Mouse (Mus musculus): ENCODE results near the gene Ston1. TPM values are rescaled to one million over a fixed set of nuclear protein-coding genes. Genes with fewer than 3 reads are reported as not detected.

Gene Ston1
- polyA plus RNA-seq, 1 experiment: 16.6 TPM

- Histone ChIP-seq H3K36me3 (ENCODE audit: control insufficient read depth, insufficient read depth) (peaks cover 23% of the 10 kb centered on the region), H3K79me2 (ENCODE audit: control insufficient read depth, insufficient read depth) (no peaks in the 10 kb centered on the region), H3K4me3 (no peak overlapping the region), H3ac (ENCODE audit: control insufficient read depth, insufficient read length) (no peak overlapping the region), H3K4me2 (ENCODE audit: low read depth) (no peak overlapping the region), H3K27me3 (ENCODE audit: control insufficient read depth, insufficient read depth, insufficient read length) (no peaks in the 10 kb centered on the region)
- TF ChIP-seq MYOD1 (IDR thresholded peaks at IDR 0.05; ENCODE audit: control insufficient read depth in 1 of 3, insufficient read length in 2 of 3, low read depth in 2 of 3): no peak
- no peak for TF ChIP-seq SRF (IDR thresholded peaks at IDR 0.05; ENCODE audit: control insufficient read depth, insufficient read length, low read depth)
- TF ChIP-seq USF1 (IDR thresholded peaks at IDR 0.05; ENCODE audit: low read depth): no peak
- no peak for TF ChIP-seq POLR2A (IDR thresholded peaks at IDR 0.05; ENCODE audit: insufficient read length, low read depth)
- TF ChIP-seq E2F4 (IDR thresholded peaks at IDR 0.05; ENCODE audit: insufficient read depth): no peak
- TF ChIP-seq POLR2AphosphoS2 (IDR thresholded peaks at IDR 0.05; ENCODE audit: insufficient read length, low read depth): no peak
- no peak for TF ChIP-seq CEBPB (IDR thresholded peaks at IDR 0.05; ENCODE audit: insufficient read depth, poor library complexity, severe bottlenecking)
- no peak for TF ChIP-seq MAX (IDR thresholded peaks at IDR 0.05; ENCODE audit: low read depth)
- TF ChIP-seq TCF3 (IDR thresholded peaks at IDR 0.05; ENCODE audit: insufficient read length, low read depth): no peak
Observed at GRCm38 (mm10) chr17:88569807-88570540, 27.5 kb upstream of the Ston1 start.

DNA sequence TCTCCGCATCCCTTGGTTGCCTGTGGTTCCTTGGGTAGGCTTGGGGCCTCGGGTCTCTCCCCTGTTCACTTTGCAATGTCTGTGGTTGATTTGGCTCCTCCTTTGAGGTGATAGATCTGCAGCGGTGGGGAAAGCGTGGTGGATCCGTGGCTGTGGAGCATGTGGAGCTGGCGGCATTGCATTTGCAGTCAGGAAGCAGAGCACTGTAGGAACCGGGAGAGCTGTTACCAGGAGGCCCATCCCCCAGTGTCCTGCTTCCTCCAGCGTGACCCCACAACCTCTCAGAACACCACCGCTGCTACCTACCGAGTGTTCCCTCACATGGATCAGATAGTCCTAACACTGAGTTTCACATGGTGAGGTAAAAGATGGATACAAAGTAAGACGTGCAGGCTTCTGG lies 26.7 kb upstream of the Ston1 start:
- no peak overlapping the region for H3K4me2 ChIP-seq (ENCODE audit: low read depth)
- TF ChIP-seq CEBPB (IDR thresholded peaks at IDR 0.05; ENCODE audit: insufficient read depth, poor library complexity, severe bottlenecking) (no peak), MAX (IDR thresholded peaks at IDR 0.05; ENCODE audit: low read depth) (no peak), USF1 (IDR thresholded peaks at IDR 0.05; ENCODE audit: low read depth) (no peak), TCF3 (IDR thresholded peaks at IDR 0.05; ENCODE audit: insufficient read length, low read depth) (no peak), TCF12 (IDR thresholded peaks at IDR 0.05; ENCODE audit: insufficient read depth, poor library complexity, severe bottlenecking) (no peak), E2F4 (IDR thresholded peaks at IDR 0.05; ENCODE audit: insufficient read depth) (no peak), POLR2A (IDR thresholded peaks at IDR 0.05; ENCODE audit: insufficient read length, low read depth) (no peak), REST (IDR thresholded peaks at IDR 0.05; ENCODE audit: insufficient read depth, insufficient read length) (no peak), MYOD1 (IDR thresholded peaks at IDR 0.05; ENCODE audit: control insufficient read depth in 1 of 3, insufficient read length in 2 of 3, low read depth in 2 of 3) (no peak), MYOG (IDR thresholded peaks at IDR 0.05; ENCODE audit: control insufficient read depth in 1 of 3, insufficient read depth in 1 of 3, insufficient read length in 2 of 3, low read depth in 2 of 3) (no peak), SRF (IDR thresholded peaks at IDR 0.05; ENCODE audit: control insufficient read depth, insufficient read length, low read depth) (no peak), POLR2AphosphoS2 (IDR thresholded peaks at IDR 0.05; ENCODE audit: insufficient read length, low read depth) (no peak)
- no peak overlapping the region for H3K4me3 ChIP-seq
- H3K79me2 ChIP-seq (ENCODE audit: control insufficient read depth, insufficient read depth): no peaks in the 10 kb centered on the region
- H3ac ChIP-seq (ENCODE audit: control insufficient read depth, insufficient read length): no peak overlapping the region
- H3K27me3 ChIP-seq (ENCODE audit: control insufficient read depth, insufficient read depth, insufficient read length): no peaks in the 10 kb centered on the region
- peaks cover 20% of the 10 kb centered on the region for H3K36me3 ChIP-seq (ENCODE audit: control insufficient read depth, insufficient read depth)

- no peak for TF ChIP-seq TCF12 (IDR thresholded peaks at IDR 0.05; ENCODE audit: insufficient read depth, poor library complexity, severe bottlenecking)
- TF ChIP-seq POLR2A (IDR thresholded peaks at IDR 0.05; ENCODE audit: insufficient read length, low read depth): no peak
- no peak for TF ChIP-seq MAX (IDR thresholded peaks at IDR 0.05; ENCODE audit: low read depth)
- no peak for TF ChIP-seq TCF3 (IDR thresholded peaks at IDR 0.05; ENCODE audit: insufficient read length, low read depth)
- no peak for TF ChIP-seq REST (IDR thresholded peaks at IDR 0.05; ENCODE audit: insufficient read depth, insufficient read length)
- TF ChIP-seq CEBPB (IDR thresholded peaks at IDR 0.05; ENCODE audit: insufficient read depth, poor library complexity, severe bottlenecking): no peak
- TF ChIP-seq E2F4 (IDR thresholded peaks at IDR 0.05; ENCODE audit: insufficient read depth): no peak
- TF ChIP-seq SRF (IDR thresholded peaks at IDR 0.05; ENCODE audit: control insufficient read depth, insufficient read length, low read depth): no peak
- no peak for TF ChIP-seq MYOD1 (IDR thresholded peaks at IDR 0.05; ENCODE audit: control insufficient read depth in 1 of 3, insufficient read length in 2 of 3, low read depth in 2 of 3)
- TF ChIP-seq POLR2AphosphoS2 (IDR thresholded peaks at IDR 0.05; ENCODE audit: insufficient read length, low read depth): no peak
- no peak for TF ChIP-seq MYOG (IDR thresholded peaks at IDR 0.05; ENCODE audit: control insufficient read depth in 1 of 3, insufficient read depth in 1 of 3, insufficient read length in 2 of 3, low read depth in 2 of 3)
- no peak for TF ChIP-seq USF1 (IDR thresholded peaks at IDR 0.05; ENCODE audit: low read depth)
- Histone ChIP-seq H3K4me2 (ENCODE audit: low read depth) (no peak overlapping the region), H3K27me3 (ENCODE audit: control insufficient read depth, insufficient read depth, insufficient read length) (no peaks in the 10 kb centered on the region), H3K36me3 (ENCODE audit: control insufficient read depth, insufficient read depth) (peaks cover 6% of the 10 kb centered on the region), H3ac (ENCODE audit: control insufficient read depth, insufficient read length) (no peak overlapping the region), H3K4me3 (no peak overlapping the region), H3K79me2 (ENCODE audit: control insufficient read depth, insufficient read depth) (no peaks in the 10 kb centered on the region)
Observed at GRCm38 (mm10) chr17:88574811-88575210, 22.7 kb upstream of the Ston1 start.

DNA sequence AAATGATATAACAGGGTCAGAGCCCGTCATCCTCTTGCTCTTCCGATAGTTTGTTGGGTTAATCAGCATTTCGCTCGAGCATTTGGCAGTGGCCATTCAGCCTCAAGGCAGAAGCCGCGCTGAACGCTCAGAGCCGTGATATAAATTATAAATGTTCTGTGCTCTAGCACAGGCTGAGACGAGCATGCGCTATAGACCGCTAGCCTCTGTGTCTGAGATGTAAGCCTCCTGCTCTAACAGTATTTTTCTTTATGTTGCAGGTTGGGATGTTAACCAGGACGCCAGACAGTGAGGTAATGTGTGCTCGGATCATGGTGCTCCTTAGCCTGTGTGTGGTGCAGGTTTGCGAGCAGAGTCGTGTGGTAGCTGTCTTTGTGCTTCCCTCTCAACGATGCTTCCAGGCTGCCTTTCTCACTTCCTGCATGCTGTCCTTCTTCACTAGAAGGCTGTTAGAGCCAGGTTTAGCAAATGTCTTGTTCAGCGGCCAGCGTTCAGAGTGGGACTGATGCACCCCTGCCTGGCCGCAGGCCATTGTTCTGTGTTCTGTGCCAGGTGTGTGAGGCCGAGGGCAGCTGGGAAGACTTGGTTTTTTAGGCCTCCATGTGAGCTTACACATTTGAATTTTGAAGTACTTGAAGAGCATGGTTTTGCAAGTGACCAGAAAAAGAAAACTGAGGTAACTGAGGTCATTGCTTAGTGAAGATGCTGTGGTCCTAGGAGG lies 18.8 kb upstream of the Ston1 start:
- H3K36me3 ChIP-seq (ENCODE audit: control insufficient read depth, insufficient read depth): peaks cover 4% of the 10 kb centered on the region
- H3K27me3 ChIP-seq (ENCODE audit: control insufficient read depth, insufficient read depth, insufficient read length): no peaks in the 10 kb centered on the region
- no peak overlapping the region for H3K4me3 ChIP-seq
- no peak for TF ChIP-seq USF1 (IDR thresholded peaks at IDR 0.05; ENCODE audit: low read depth)
- no peak for TF ChIP-seq E2F4 (IDR thresholded peaks at IDR 0.05; ENCODE audit: insufficient read depth)
- no peak for TF ChIP-seq POLR2AphosphoS2 (IDR thresholded peaks at IDR 0.05; ENCODE audit: insufficient read length, low read depth)
- no peak for TF ChIP-seq TCF3 (IDR thresholded peaks at IDR 0.05; ENCODE audit: insufficient read length, low read depth)
- no peak for TF ChIP-seq MYOG (IDR thresholded peaks at IDR 0.05; ENCODE audit: control insufficient read depth in 1 of 3, insufficient read depth in 1 of 3, insufficient read length in 2 of 3, low read depth in 2 of 3)
- no peak for TF ChIP-seq CEBPB (IDR thresholded peaks at IDR 0.05; ENCODE audit: insufficient read depth, poor library complexity, severe bottlenecking)
- TF ChIP-seq POLR2A (IDR thresholded peaks at IDR 0.05; ENCODE audit: insufficient read length, low read depth): no peak
- TF ChIP-seq TCF12 (IDR thresholded peaks at IDR 0.05; ENCODE audit: insufficient read depth, poor library complexity, severe bottlenecking): no peak
- no peak for TF ChIP-seq MYOD1 (IDR thresholded peaks at IDR 0.05; ENCODE audit: control insufficient read depth in 1 of 3, insufficient read length in 2 of 3, low read depth in 2 of 3)
- TF ChIP-seq MAX (IDR thresholded peaks at IDR 0.05; ENCODE audit: low read depth): no peak
- TF ChIP-seq SRF (IDR thresholded peaks at IDR 0.05; ENCODE audit: control insufficient read depth, insufficient read length, low read depth): no peak
- TF ChIP-seq REST (IDR thresholded peaks at IDR 0.05; ENCODE audit: insufficient read depth, insufficient read length): no peak
- no peak overlapping the region for H3ac ChIP-seq (ENCODE audit: control insufficient read depth, insufficient read length)
- H3K4me2 ChIP-seq (ENCODE audit: low read depth): no peak overlapping the region
- H3K79me2 ChIP-seq (ENCODE audit: control insufficient read depth, insufficient read depth): no peaks in the 10 kb centered on the region
